Mouse (Mus musculus) cerebellum, adult 11-12 months (tissue): ENCODE results near the gene Stt3a.

Source experiments
- DNase-seq: peaks from one replicate; pipeline ENCODE4 v3.0.0; 2022

Gene Stt3a

GRCm38 (mm10) chr9:36767203-36768143 lies at the start of gene Stt3a:
TSS of gene Stt3a (minus strand) at chr9:36767679.
- DNase-seq: peak; percentile 100

GRCm38 (mm10) chr9:36814486-36814885 lies 47.0 kb upstream of the Stt3a start:
- DNase-seq: no peak

GRCm38 (mm10) chr9:36808126-36808785 lies 40.8 kb upstream of the Stt3a start:
- no peak for DNase-seq

- no peak for DNase-seq
These were observed 37.9 kb upstream of the Stt3a start for GRCm38 (mm10) chr9:36805256-36805975.

GRCm38 (mm10) chr9:36803926-36804325 lies 36.4 kb upstream of the Stt3a start:
- no peak for DNase-seq

- no peak for DNase-seq
These were observed 35.9 kb upstream of the Stt3a start for GRCm38 (mm10) chr9:36803386-36803785.

- DNase-seq: no peak
These were observed 35.5 kb upstream of the Stt3a start for GRCm38 (mm10) chr9:36802951-36803350.

- no peak for DNase-seq
These were observed 34.5 kb upstream of the Stt3a start for GRCm38 (mm10) chr9:36801961-36802360.

- peak; percentile 94 for DNase-seq
These were observed 29.5 kb upstream of the Stt3a start, which contains the start of gene Ei24 for GRCm38 (mm10) chr9:36796781-36797555. TSS of gene Ei24 (minus strand) at chr9:36797393.

GRCm38 (mm10) chr9:36796224-36796623 lies 28.7 kb upstream of the Stt3a start:
- no peak for DNase-seq

- DNase-seq: peak; percentile 6
These were observed 28.1 kb upstream of the Stt3a start for GRCm38 (mm10) chr9:36795556-36795955.

GRCm38 (mm10) chr9:36794487-36794886 lies 27.0 kb upstream of the Stt3a start:
- no peak for DNase-seq

GRCm38 (mm10) chr9:36792191-36792590 lies 24.7 kb upstream of the Stt3a start:
- DNase-seq: no peak

- DNase-seq: no peak
These were observed 16.4 kb upstream of the Stt3a start for GRCm38 (mm10) chr9:36783921-36784320.

- peak; percentile 18 for DNase-seq
These were observed 1.6 kb upstream of the Stt3a start for GRCm38 (mm10) chr9:36769048-36769413.

GRCm38 (mm10) chr9:36768156-36769047 lies 923 bp upstream of the Stt3a start:
- DNase-seq: peak; percentile 52

- no peak for DNase-seq
These were observed 3.1 kb downstream of the Stt3a start for GRCm38 (mm10) chr9:36764378-36764777.

GRCm38 (mm10) chr9:36727034-36727755 lies 40.3 kb downstream of the Stt3a start, which contains the start of gene Chek1:
TSS of gene Chek1 (minus strand) at chr9:36727065.
- no peak for DNase-seq

- peak; percentile 90 for DNase-seq
These were observed 41.1 kb downstream of the Stt3a start for GRCm38 (mm10) chr9:36726131-36727033.

- no peak for DNase-seq
These were observed 50.9 kb downstream of the Stt3a start for GRCm38 (mm10) chr9:36716624-36717023.
